Comparison of ENCODE assay signal across 21 mouse cellular contexts in genomic region chr1:98309894-98310293, GRCm38 (mm10).
"Had no signal": no experiment of that assay in that cellular context is flagged by ENCODE, and none has a peak within 500 bp of the region (broad histone marks: within the 10 kb centered on the region; RNA-seq: fewer than 3 reads in every experiment).

No protein-coding gene starts in this region.

- H3K9me3 ChIP-seq: lung, embryonic 15.5 days; midbrain, embryonic 10.5 days; midbrain, embryonic 12.5 days; neural tube, embryonic 13.5 days; neural tube, embryonic 15.5 days had no signal

- H3K36me3 ChIP-seq: lung, embryonic 15.5 days; midbrain, embryonic 10.5 days; midbrain, embryonic 12.5 days; neural tube, embryonic 13.5 days; neural tube, embryonic 15.5 days had no signal

- H3K4me1 ChIP-seq: lung, embryonic 15.5 days; midbrain, embryonic 10.5 days; midbrain, embryonic 12.5 days; neural tube, embryonic 13.5 days; neural tube, embryonic 15.5 days had no signal

- H3K27me3 ChIP-seq: lung, embryonic 15.5 days; midbrain, embryonic 12.5 days; neural tube, embryonic 13.5 days; neural tube, embryonic 15.5 days had no signal

- H3K27ac ChIP-seq: lung, embryonic 15.5 days; macrophage; midbrain, embryonic 10.5 days; midbrain, embryonic 12.5 days; neural tube, embryonic 13.5 days; neural tube, embryonic 15.5 days had no signal

- H3K9ac ChIP-seq: lung, embryonic 15.5 days; midbrain, embryonic 12.5 days; neural tube, embryonic 13.5 days; neural tube, embryonic 15.5 days had no signal

- DNase-seq: lung, adult 2 months; lung, postnatal 14 days; lung, postnatal 36 days; midbrain, embryonic 14.5 days; retina, postnatal 1 day; right cerebral cortex, adult 18-20 months; right cerebral cortex, postnatal 25 days; right cerebral cortex, postnatal 4 days; spleen, adult 18-20 months; thymus, adult 18-20 months; thymus, postnatal 14 days; thymus, postnatal 36 days had no signal

- H3K4me2 ChIP-seq: lung, embryonic 15.5 days; midbrain, embryonic 12.5 days; neural tube, embryonic 13.5 days; neural tube, embryonic 15.5 days had no signal

- ATAC-seq: lung, postnatal 0 days; midbrain, embryonic 16.5 days had no signal

- H3K4me3 ChIP-seq: lung, embryonic 15.5 days; midbrain, embryonic 10.5 days; midbrain, embryonic 12.5 days; myocyte; neural tube, embryonic 13.5 days; neural tube, embryonic 15.5 days had no signal
